Mouse (Mus musculus) adrenal gland, adult (tissue): ENCODE measurements at regions not wholly inside any gene's neighbourhood (a gene's known extent, or its start where the extent isn't known, plus 50 kb on each side); places are given as distances from the start of the nearest gene placed in this dataset.

Source experiments
- DNase-seq, 2 experiments: peaks; one replicate each; pipeline ENCODE4 v3.0.0; 2022 to 2023; ENCODE audit warnings: low spot score in 1 of 2; ENCODE audit not compliant: inconsistent age in 2 of 2

GRCm38 (mm10) chr5:64602356-64602936 lies 200.7 kb upstream of the Klf3 start:
- DNase-seq = no peak

DNA sequence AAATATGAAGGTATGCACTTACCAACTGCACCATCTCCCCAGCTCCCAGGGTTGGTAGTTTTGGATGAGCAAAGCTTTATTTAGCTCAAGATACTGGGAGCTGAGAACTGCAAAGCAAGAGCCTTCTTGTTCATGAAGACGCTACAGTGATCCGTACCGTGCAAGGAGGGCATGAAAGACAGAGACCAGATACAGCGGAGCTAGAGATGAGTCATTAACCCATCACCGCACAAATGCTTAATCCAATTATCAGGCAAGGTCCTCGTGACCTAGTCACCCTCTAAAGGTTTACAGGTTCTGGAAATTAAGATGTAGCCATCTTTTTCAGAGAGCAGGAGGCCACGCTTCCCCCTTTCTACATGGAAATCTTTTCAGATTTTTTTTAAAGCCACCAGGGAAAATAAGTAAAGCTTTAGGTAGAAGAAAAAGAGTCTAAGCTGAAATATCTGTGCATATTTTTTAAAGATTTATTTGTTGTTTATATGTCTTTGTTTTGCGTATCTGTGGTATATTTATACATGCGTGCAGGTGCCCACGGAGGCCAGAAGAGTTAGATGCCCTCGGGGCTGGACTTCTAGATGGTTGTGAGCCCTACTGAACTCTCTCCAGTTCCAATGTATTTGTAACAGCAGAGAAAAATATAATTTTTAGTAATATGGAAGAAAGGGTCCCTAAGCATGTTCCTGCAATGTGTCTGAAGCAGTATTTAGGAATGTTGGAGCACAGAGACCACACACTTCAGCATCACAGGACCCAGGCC lies 200.0 kb upstream of the Klf3 start:
- DNase-seq = no peak

DNA sequence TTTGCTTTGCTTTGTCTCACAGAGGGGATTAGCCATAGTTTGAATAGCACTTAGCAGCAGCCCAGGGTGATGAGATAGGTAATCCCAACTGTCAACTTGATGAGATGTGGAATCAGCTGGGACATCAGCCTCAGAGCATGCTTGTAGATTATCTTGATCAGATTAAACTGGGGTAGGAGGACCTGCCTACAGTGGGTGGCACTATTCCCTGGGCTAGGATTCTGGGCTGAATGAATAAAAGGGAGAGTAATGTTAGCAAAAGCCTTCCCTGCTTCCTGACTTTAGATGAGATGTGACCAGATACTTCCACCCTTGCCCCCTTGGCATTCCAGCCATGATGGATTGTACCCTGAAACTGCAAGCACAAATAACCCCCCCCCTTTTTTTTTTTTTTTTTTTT lies 198.0 kb upstream of the Klf3 start:
- no peak for DNase-seq

DNA sequence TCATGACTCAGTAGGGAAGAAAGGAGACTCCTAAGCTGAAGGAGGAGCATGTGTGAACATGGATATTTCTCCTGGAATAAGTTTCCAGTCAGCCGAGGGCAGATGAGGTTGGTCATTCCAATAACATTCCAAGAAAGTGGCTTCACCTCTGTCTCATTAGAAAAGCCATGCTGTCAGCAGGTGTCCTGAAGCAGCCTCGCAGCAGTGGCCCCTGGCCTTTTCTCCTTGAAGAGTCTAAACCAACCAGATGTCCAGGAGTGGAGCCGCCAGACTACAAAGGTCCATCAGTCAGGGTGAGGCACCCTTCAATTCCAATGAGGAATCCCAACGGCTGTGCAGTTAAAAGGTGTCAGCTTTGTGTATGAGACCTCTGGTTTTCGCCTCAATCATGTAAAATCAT lies 197.2 kb upstream of the Klf3 start:
- no peak for DNase-seq

DNA sequence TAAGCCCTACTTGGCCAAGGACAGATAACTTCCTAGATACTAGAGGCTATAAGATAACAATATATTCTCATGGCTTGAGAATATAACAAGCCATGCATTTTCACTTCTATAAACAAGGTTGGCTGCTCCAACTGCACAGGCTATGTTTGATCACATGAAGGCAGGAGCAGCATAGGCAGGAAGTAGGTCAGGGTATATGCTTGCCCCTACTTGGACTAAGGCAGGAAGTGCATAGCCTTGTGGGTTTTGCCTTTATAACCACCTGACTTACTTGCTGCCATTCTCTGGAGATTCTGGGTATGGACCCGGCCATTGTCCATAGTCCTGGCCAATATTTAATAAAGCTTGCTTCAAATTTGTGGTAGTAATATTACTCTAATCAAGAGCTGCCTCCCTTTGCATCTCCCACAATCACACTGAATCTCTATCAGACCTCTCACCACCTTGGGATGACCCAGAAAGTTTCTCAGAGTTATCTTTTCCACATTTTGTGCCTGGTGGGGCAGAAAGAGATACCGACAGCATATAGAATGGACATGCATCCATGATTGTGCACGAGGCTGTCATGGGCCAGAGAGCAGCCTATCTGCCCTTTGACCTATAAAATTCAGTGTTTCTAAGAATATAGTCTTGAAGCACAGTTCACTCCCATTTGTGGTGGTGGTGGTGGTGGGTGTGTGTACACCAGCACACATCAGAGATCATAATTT lies 193.7 kb upstream of the Klf3 start:
- DNase-seq = no peak

DNA sequence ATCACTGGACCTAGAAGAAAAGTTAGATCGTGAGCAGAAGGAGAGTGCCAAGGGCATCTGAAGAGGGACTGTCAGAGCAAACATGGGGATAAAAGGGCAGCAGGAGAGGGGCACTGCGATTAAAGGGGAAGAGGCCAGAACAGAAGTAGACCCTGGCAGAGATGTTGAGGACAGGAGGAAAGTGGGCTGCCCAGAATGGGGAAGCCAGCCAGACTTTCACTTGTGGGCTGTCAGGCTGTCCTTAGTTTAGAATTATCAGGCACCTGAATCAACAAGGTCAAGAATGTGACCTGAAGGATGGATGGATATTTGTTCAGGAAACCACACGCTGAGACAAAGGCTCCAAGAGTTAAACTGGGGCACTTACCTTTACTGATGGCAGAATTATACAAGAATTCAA lies 193.0 kb upstream of the Klf3 start:
- no peak for DNase-seq

DNA sequence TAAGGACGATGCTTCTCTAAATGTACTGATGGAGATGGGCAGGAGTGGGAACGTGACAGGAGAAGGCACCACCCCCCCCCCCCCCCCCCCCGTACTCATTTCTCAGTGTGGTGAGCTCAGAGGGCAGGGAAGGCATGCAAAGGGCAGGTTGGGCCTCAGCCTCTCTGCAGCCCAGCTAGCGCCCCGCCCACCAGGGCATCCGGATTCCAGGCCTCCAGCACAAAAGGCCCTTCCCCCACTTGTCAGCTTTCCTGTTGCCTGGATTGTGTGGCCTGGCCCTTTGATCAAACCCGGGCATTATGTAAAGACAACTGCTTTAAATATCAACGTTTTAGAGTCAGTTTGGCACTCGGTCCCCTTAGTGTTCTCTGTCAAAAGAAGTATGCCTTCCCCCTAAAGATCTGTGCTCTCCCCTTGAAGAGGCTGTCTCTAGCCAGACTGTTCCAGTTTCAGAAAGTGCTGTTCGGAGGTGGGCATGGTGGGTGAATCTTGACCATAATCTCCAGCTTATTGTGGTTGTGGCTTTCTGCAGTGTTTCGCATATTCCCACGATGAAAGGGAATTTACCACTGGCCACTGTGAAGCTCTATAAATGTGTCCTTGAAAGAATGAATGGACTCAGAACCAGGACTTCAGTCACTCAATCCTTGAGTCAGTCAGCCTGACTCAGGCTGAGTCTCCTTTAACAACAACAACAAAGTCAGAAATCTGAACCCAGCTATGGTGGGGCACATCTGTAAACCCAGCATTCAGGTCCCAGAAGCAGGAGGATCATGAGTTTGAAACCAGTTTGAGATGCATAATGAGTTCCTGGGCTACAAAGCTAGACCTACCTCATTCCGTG lies 192.4 kb upstream of the Klf3 start:
- DNase-seq = peak; percentile 80 to 81

DNA sequence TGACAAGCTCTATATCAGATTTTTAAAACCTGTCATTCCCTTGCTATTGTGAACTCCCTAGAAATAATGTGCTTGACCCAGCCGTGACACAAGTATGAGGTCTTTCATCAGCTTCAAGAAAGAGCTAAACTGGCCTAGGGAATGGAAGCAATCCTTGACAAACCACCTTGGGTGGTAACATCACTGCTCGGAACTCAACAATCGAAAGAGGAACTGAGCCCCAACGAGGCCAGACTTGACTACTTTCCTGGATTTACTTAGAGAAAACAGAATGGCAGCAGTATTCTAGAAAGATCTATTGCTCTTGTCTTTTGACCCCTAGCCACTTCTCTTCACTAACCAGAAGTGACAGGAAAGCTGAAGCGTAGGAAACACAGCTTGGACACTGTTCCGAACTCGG lies 191.2 kb upstream of the Klf3 start:
- no peak for DNase-seq

- DNase-seq = no peak
Observed at GRCm38 (mm10) chr5:64613696-64614095, 189.5 kb upstream of the Klf3 start.

DNA sequence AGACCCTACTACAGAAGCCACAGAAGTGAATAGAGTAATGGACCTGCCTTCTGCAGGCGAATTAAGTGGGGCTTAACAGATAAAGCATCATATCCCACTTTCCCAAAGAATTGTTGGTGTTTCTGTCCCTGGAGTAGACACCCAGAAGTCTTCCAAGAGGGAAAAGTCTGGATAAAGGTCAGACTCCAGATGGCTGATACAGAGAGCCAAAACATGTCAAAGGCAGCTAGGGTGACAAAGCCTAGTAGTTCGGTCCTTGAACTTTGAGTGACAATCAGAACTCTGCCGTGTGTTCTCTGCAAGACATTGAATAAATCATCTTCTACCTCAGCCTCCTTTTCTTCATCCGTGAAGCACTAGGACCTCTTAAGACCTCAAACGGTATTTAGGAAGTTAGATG lies 185.1 kb upstream of the Klf3 start:
- peak; percentile 29 to 63 for DNase-seq

- DNase-seq = no peak
Observed at GRCm38 (mm10) chr5:64619752-64620151, 183.4 kb upstream of the Klf3 start.

DNA sequence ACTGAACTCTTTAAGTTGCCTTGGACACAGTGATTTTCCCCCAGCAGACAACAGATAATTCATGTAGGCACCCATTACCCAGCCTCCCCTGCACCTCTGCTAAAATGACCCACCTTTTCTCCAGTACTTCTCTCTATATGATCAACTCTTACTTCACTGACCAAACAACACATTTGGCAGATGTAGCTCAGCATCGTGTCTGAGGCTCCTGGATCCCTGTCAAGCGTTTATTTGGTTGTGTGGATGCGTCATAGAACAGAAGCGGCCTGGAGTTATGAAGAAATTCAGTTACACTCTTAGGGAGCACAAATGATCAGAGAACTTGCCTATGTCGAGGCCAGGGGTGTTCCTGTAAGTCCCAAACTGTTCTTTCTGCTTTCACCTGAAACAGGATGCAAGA lies 182.5 kb upstream of the Klf3 start:
- no peak for DNase-seq

GRCm38 (mm10) chr5:64621386-64621785 lies 181.8 kb upstream of the Klf3 start:
- no peak for DNase-seq

DNA sequence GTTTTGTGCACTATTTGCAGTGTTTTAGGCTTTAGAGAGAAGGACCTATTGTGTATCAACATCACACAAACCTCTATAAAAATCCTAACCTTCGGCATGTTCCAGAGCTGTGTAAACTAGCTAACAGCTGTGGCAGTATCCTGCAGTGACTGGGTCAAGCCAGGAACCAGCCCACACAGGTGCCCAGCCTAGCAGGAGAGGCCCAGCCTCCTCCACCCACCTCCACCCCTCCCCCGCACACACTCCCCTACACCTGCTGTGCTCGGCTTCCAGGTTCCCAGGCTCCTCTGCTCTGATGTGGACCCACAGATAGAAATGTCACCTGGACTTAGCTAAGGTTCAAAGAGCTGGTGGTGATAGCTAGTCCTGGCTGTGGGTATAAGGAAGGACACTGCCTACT lies 179.5 kb upstream of the Klf3 start:
- no peak for DNase-seq

DNA sequence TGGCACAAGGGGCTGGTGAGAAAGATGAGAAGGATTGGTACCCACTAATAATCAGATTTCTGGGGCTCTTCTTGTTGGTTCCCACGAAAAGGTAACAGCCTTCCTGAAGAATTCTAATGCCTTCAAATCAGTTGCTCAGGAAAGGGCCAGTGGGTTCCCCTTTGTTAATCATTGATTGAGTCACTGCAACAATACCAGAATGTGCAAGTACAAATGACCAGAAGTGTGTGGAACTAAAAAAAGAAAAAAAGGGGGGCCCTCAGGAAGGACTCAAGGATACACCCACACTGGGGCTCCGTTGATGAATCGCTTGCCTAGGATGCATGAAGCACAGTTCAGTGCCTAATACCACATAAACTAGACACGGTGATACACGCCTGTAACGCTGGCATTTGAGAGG lies 179.0 kb upstream of the Klf3 start:
- DNase-seq = no peak

- DNase-seq = no peak
Observed at GRCm38 (mm10) chr5:64625421-64625820, 177.8 kb upstream of the Klf3 start.

DNA sequence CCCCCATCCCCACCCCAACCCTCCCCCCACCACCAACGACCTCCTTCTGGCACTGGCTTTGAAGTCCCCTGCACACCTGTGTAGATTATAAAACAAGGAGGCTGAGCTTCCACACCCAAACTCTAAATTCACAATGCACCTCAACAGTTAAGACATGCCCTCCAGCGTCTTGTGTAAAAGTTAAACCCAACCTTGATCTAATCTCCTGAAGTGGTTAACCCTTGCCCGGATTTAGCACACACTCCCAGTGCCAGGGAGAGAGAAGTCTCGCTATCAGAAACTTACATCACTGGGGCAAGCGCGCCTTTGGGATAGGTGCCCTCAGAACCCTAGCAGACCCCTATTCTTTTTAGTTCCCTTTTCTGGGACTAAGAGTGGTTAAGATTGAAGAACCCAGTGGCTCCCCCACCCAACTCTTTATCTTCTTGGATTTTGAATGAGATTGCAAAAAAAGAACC lies 177.3 kb upstream of the Klf3 start:
- DNase-seq = no peak

DNA sequence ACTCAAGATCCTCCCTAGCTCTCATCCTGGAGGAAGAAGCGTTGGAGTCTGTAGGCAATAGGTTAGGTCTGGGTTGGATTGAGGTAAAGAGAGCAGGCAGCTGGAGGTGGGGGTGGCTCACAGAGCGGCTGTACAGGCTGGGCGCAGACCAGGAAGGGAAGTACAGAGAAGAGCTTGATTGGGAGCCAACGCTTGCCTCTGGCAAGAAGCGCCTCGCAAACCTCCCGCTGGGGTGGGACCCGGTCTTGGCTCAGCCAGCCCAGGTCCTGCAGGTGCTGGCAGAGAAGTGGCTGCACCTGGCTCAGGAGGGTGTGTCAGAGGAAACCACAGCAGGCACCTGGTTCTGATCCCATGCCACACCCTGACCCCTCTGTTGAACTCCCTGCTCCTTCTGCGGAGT lies 176.8 kb upstream of the Klf3 start:
- DNase-seq = no peak

DNA sequence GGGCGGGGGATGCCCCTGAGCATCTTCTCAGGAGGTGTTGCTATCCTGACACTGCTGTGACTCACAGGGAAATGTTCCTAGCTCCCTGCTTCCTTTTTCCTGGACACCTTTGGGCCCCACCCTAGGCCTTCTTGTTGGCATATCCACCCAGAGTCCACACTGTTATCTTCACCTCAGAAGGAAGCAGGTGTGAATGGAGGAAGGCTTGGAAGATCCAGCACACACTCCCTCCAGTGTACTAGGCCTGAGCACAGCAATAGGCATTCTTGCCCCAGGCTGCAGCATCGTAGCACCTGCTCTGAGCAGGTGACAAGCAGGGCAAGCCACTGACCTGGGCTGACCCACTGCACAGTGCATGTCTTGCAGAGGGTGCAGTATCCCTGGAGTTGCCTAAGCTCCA lies 172.6 kb upstream of the Klf3 start:
- no peak for DNase-seq

DNA sequence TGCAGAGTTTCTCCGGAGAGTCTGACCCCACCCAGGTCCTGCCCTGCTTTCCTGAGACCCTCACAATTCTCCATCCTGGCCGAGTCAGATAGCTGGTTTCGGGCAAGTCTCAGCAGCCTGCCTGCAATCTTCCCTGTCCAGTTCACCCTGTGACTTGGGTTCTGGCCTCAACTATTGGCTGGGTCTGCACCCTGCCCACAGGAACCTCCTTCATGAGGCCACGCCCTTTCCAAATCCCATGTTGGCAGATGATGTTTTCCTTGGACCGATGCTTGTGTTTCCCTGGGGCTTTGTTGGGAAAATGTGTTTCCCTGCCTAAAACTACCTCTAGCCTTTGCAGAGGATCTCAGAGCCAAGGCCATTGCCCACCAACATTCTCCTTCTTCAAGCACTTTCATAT lies 171.0 kb upstream of the Klf3 start:
- no peak for DNase-seq

DNA sequence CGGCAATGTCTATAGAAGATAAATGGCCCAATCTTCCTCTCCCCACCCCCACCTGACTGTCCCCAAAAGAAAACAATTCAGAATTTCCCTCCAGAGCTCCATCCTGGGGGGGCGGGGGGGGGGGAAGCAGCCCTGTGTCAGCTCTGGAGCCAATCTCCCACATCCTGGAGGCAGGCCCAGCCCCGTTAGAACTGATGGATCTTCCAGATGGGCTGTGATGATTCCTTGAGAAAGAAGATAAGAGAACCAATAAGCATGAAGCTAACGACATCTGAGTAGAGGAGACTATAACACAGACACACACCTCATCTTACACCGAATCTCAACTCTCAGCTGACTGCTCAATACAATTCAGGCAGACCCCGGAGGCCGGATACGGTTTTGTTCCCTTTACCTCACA lies 169.2 kb upstream of the Klf3 start:
- no peak for DNase-seq
